Mouse (Mus musculus): ENCODE measurements around the gene Kars.

GRCm38 (mm10) chr8:111992013-111992702, 19.0 kb downstream of the Kars start, which contains the start of gene Adat1:
- TF ChIP-seq CTCF (IDR thresholded peaks at IDR 0.05; ENCODE audit: low read depth) (peak; percentile 9; the same call in 1 of the 2 replicates), EP300 (IDR thresholded peaks at IDR 0.05; ENCODE audit: low read depth) (no peak)

Data from liver, postnatal 0 days (tissue).